Mouse (Mus musculus) intestine, embryonic 14.5 days (tissue): ENCODE data around the gene Ssbp4. TPM values are rescaled to one million over a fixed set of nuclear protein-coding genes. Genes with fewer than 3 reads are reported as not detected.
A peak's percentile ranks its signal among the peaks of the same experiment; 100 is the strongest.

Source experiments
- ATAC-seq: fragments of 200-750 bp; cut with Nextera tagmentation; replicated peaks from 2 replicates; pipeline ENCODE4 v1.8.0; 2017; ENCODE audit warnings: low read depth, moderate number of reproducible peaks, moderate TSS enrichment, moderate library complexity; ENCODE audit not compliant: low FRiP score, low TSS enrichment
- DNase-seq: peaks from one replicate; pipeline ENCODE4 v3.0.0-alpha.2; 2018; ENCODE audit warnings: low spot score
- H3K27ac ChIP-seq: fragments of 300-500 bp; sonication (generic); 2 replicates; pipeline ENCODE4 v1.5.1; 2014; ENCODE audit warnings: low read depth, mild to moderate bottlenecking, control low read depth
- H3K27me3 ChIP-seq: fragments of 300-500 bp; sonication (generic); replicated peaks from 2 replicates; pipeline ENCODE4 v1.6.1; 2014; ENCODE audit warnings: low read length, control low read depth; ENCODE audit not compliant: control insufficient read depth, insufficient read depth
- H3K36me3 ChIP-seq: fragments of 300-500 bp; sonication (generic); 2 replicates; pipeline ENCODE4 v1.6.1; 2014; ENCODE audit warnings: low read length, control low read depth; ENCODE audit not compliant: control insufficient read depth, insufficient read depth
- H3K4me1 ChIP-seq: fragments of 300-500 bp; sonication (generic); replicated peaks from 2 replicates; pipeline ENCODE4 v1.6.1; 2014; ENCODE audit warnings: low read length, control low read depth, mixed read lengths; ENCODE audit not compliant: control insufficient read depth, insufficient read depth
- H3K4me2 ChIP-seq: fragments of 300-500 bp; sonication (generic); 2 replicates; pipeline ENCODE4 v1.6.1; 2014; ENCODE audit warnings: low read length
- H3K4me3 ChIP-seq: fragments of 300-500 bp; sonication (generic); 2 replicates; pipeline ENCODE4 v1.5.1; 2014; ENCODE audit warnings: low read depth, low read length, control low read depth, mixed read lengths
- H3K9ac ChIP-seq: fragments of 300-500 bp; sonication (generic); 2 replicates; pipeline ENCODE4 v1.6.1; 2014; ENCODE audit warnings: mild to moderate bottlenecking, low read length
- H3K9me3 ChIP-seq: fragments of 300-500 bp; sonication (generic); 2 replicates; pipeline ENCODE4 v1.6.1; 2016; ENCODE audit warnings: low read length, control low read depth; ENCODE audit not compliant: control insufficient read depth
- WGBS: fragments of 180-500 bp; shearing (Covaris S2); extraction: QIAGEN DNeasy Blood & Tissue Kit; methylation state at CpG from one replicate; pipeline ENCODE4 v1.1.7; 2014; 5-methylcytosine and 5-hydroxymethylcytosine counted together
- polyA plus RNA-seq: library from polyadenylated mRNA; unstranded; fragments of >200 nt; fragmentation: Nextera tagmentation; extraction: Ambion mirVana; gene quantifications from 2 replicates; pipeline ENCODE4 v1.2.1, GENCODE M21; 2014

Ssbp4 gene
- polyA plus RNA-seq, 1 experiment from 2014 or later: 124 TPM

DNA sequence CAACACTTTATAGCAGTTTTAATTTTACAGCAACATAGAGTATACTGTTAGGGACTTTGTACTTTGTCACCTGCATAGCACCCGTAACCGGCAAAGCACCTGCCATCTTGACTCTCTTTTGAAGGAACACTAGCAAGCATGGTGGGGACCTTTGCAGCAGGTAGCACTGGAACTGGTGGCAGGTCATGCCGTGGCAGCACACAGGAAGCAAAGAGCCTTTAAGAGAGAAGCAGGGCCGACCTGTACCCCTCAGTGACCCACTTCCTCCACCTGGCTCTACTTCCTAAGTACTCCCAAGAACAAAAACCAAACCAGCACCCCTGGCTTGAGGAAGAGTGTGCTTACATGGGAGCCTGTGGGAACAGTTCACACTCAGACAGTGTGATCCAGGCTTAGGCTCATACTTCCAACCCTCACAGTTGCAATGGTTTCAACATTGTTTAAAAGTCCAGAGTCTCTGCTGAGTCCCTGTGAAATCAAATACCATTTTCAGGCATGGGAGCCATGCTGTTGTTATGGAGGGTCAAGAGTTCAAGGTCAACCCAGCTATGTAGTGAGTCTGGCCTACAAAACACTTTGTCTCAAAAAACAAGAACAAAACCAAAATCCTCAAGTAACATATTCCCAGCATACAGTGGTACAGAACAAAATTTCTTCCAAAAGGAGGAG, 53.5 kb downstream of the Ssbp4 start:
- Histone ChIP-seq H3K9ac (no peak overlapping the region), H3K4me2 (no peak overlapping the region), H3K9me3 (no peaks in the 10 kb centered on the region), H3K27me3 (no peaks in the 10 kb centered on the region), H3K36me3 (no peaks in the 10 kb centered on the region), H3K4me1 (peaks cover 18% of the 10 kb centered on the region), H3K4me3 (no peak overlapping the region), H3K27ac (no peak overlapping the region)
- WGBS: 93% methylated on average over 4 of the region's 4 CpGs
- DNase-seq: no peak
- no peak for ATAC-seq

DNA sequence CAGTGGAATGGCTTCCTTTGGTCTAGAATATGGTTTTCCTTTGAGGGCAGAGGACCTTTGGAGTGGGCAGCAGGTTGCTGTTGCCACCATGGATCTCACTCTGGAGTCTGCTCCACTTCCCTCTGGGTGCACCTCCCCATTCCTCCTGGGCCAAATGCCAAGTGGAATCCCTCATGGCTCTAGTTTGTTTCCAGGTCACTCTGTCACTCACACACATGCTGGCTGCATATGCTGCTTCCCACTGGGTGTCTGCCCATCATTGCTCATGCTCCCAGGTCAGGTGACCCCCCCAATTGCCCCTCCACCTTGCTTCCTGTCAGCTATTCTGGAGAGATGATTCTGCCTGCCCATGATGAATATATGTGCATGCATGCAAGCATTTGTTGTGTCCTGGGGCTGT, 54.9 kb downstream of the Ssbp4 start:
- no peak overlapping the region for H3K4me3 ChIP-seq
- no peaks in the 10 kb centered on the region for H3K27me3 ChIP-seq
- DNase-seq (no peak), ATAC-seq (no peak)
- H3K9me3 ChIP-seq: no peaks in the 10 kb centered on the region
- peak overlapping the region; percentile 48; the same call in 1 of the 2 replicates for H3K27ac ChIP-seq
- H3K36me3 ChIP-seq: no peaks in the 10 kb centered on the region
- H3K9ac ChIP-seq: no peak overlapping the region
- peaks cover 18% of the 10 kb centered on the region for H3K4me1 ChIP-seq
- H3K4me2 ChIP-seq: no peak overlapping the region

DNA sequence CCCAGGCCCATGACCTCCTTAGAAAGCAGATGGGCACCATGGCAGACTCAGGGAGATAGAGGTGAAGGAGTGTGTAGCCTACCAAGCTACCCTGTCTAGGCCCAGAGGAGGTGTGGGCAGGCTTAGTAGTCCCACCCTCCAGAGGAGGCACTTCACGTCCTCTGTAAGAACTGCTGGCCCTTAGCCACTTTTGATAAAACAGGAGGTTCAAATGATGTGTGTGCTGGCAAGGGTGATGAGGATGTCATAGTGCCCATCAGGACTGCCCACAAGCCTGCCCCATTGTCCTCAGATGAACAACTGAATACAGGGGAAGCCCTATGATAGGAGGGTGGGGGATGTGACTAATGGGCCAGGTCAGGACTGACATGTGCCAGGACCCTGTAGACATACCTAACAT, 55.8 kb downstream of the Ssbp4 start:
- Histone ChIP-seq H3K4me1 (peaks cover 18% of the 10 kb centered on the region), H3K27me3 (no peaks in the 10 kb centered on the region), H3K27ac (no peak overlapping the region), H3K36me3 (no peaks in the 10 kb centered on the region), H3K4me2 (no peak overlapping the region), H3K4me3 (no peak overlapping the region), H3K9ac (no peak overlapping the region), H3K9me3 (no peaks in the 10 kb centered on the region)
- ATAC-seq: no peak
- 53% methylated on average over 1 of the region's 1 CpGs for WGBS
- DNase-seq: no peak

DNA sequence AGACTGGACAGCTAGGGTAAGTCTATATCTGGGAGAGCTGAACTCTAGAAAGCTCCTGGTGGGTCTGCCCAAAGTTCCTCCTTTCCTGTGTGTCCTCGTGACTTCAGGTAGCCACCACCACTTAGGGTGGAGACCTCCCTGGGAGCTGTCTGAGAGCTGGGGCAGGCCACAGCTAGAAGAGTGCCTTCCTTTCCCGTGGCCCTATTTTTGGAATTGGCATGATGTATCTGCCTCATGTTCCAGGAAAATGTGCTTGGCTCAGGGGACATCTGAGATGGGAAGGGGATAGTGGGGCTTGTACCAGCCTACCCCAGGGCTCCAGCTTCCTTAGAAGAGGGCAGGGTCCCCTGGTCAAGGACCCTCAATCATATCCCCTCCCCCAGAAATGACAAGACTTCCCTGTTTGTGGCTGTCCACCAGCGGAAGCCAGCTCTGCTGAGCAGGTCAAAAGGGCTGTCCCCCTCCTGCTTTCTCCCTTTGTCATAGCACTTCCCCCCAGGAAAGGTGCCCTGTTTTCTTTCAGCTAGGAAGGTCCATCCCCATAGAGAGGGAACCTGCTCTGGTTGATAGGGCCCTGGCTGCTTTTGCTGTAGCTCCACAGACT, 57.0 kb downstream of the Ssbp4 start:
- no peak overlapping the region for H3K27ac ChIP-seq
- H3K27me3 ChIP-seq: no peaks in the 10 kb centered on the region
- ATAC-seq: no peak
- no peak overlapping the region for H3K4me3 ChIP-seq
- no peak overlapping the region for H3K9ac ChIP-seq
- no peak for DNase-seq
- H3K4me1 ChIP-seq: peaks cover 18% of the 10 kb centered on the region
- no peaks in the 10 kb centered on the region for H3K36me3 ChIP-seq
- H3K9me3 ChIP-seq: no peaks in the 10 kb centered on the region
- H3K4me2 ChIP-seq: no peak overlapping the region
- WGBS: 61% methylated on average over 3 of the region's 3 CpGs

DNA sequence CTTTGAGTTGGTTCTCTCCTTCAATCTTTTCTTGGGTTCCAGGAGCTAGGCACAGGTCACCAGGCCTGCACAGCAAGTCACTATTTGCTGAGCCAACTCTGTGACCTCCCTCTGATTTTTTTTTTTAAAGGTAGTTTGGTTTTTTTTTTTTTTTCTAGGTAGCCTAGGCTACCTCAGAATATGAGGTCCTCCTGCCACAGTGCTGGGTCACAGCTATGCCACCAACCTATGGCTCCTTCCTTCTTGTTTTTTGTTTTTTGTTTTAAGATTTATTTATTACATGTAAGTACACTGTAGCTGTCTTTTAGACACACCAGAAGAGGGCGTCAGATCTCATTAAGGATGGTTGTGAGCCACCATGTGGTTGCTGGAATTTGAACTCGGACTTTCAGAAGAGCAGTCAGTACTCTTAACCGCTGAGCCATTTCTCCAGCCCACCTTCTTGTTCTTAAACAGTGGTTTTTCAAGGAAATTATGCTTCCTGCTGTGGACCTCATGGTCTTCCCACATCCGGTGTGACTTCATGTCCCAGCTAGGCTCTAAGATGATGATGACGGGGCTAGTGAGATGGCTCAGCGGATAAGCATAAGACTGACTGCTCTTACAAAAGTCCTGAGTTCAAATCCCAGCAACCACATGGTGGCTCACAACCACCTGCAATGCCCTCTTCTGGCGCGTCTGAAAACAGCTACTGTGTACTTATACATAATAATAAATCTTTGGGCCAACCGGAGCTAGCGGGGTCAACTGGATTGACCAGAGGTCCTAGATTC, 59.1 kb downstream of the Ssbp4 start:
- peaks cover 18% of the 10 kb centered on the region for H3K4me1 ChIP-seq
- no peaks in the 10 kb centered on the region for H3K9me3 ChIP-seq
- H3K4me3 ChIP-seq: no peak overlapping the region
- H3K4me2 ChIP-seq: no peak overlapping the region
- no peak overlapping the region for H3K27ac ChIP-seq
- no peaks in the 10 kb centered on the region for H3K27me3 ChIP-seq
- no peak for ATAC-seq
- H3K9ac ChIP-seq: no peak overlapping the region
- no peaks in the 10 kb centered on the region for H3K36me3 ChIP-seq
- DNase-seq: no peak
- 92% methylated on average over 10 of the region's 10 CpGs for WGBS

DNA sequence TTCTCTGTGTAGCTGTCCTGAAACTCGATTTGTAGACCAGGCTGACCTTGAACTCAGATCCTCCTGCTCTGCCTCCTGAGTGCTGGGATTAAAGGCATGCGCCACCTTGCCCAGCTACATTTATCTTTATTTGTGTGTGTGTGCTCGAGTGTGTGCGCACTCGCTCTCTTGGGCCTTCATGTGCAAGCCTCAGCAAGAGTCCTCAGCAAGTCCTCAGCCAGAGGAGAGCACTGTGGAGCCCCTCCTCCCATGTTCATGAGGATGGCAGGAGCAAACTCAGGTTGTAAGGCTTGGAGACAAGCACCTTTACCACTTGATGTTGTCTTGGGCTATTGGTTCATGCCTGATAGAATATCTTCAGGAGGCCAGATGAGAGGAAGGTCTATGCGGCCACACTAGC, 60.9 kb downstream of the Ssbp4 start:
- ATAC-seq (no peak), DNase-seq (no peak)
- H3K4me1 ChIP-seq: peaks cover 13% of the 10 kb centered on the region
- no peaks in the 10 kb centered on the region for H3K36me3 ChIP-seq
- H3K9me3 ChIP-seq: no peaks in the 10 kb centered on the region
- H3K4me3 ChIP-seq: no peak overlapping the region
- no peak overlapping the region for H3K9ac ChIP-seq
- no peak overlapping the region for H3K4me2 ChIP-seq
- no peak overlapping the region for H3K27ac ChIP-seq
- WGBS: 89% methylated on average over 6 of the region's 6 CpGs
- no peaks in the 10 kb centered on the region for H3K27me3 ChIP-seq

Other genes starting within 250 kb of the Ssbp4 start
- gene Comp, start 235.3 kb downstream of the Ssbp4 start, polyA plus RNA-seq: 0.44 and 0.77 TPM in 2 replicates
- 18.0 and 23.4 TPM in 2 replicates for gene Crtc1, start 169.3 kb downstream of the Ssbp4 start, polyA plus RNA-seq
- gene Klhl26, start 131.9 kb downstream of the Ssbp4 start, polyA plus RNA-seq: 19.5 and 21.2 TPM in 2 replicates
- 3.7 and 5.1 TPM in 2 replicates for gene Tmem59l, start 121.5 kb downstream of the Ssbp4 start, polyA plus RNA-seq
- 1.4 and 1.9 TPM in 2 replicates for gene Crlf1, start 115.7 kb downstream of the Ssbp4 start, polyA plus RNA-seq
- gene Rex1bd, start 102.1 kb downstream of the Ssbp4 start, polyA plus RNA-seq: 130 and 136 TPM in 2 replicates
- 1,195 and 1,247 TPM in 2 replicates for gene Uba52, start 98.1 kb downstream of the Ssbp4 start, polyA plus RNA-seq
- gene Fkbp8, start 81.1 kb downstream of the Ssbp4 start, polyA plus RNA-seq: 271 and 278 TPM in 2 replicates
- gene Kxd1, start 80.9 kb downstream of the Ssbp4 start, polyA plus RNA-seq: 71.1 and 77.6 TPM in 2 replicates
- 16.6 and 18.5 TPM in 2 replicates for gene Ell, start 69.4 kb downstream of the Ssbp4 start, polyA plus RNA-seq
- gene Isyna1, start 14.5 kb downstream of the Ssbp4 start, polyA plus RNA-seq: 86.8 and 106 TPM in 2 replicates
- gene Lrrc25, start 7.3 kb upstream of the Ssbp4 start, polyA plus RNA-seq: 1.2 and 2.0 TPM in 2 replicates
- 0.55 and 1.1 TPM in 2 replicates for gene Gdf15, start 23.6 kb upstream of the Ssbp4 start, polyA plus RNA-seq
- 65.5 and 65.9 TPM in 2 replicates for gene Pgpep1, start 51.5 kb upstream of the Ssbp4 start, polyA plus RNA-seq
- gene Lsm4, start 64.4 kb upstream of the Ssbp4 start, polyA plus RNA-seq: 290 and 307 TPM in 2 replicates
- 94.0 and 114 TPM in 2 replicates for gene Jund, start 90.1 kb upstream of the Ssbp4 start, polyA plus RNA-seq
- 0.05 TPM in 2 replicates for gene Iqcn, start 94.6 kb upstream of the Ssbp4 start, polyA plus RNA-seq
- gene Gm3336, start 109.7 kb upstream of the Ssbp4 start, polyA plus RNA-seq: 0.67 and 0.88 TPM in 2 replicates
- 0.39 and 0.42 TPM in 2 replicates for gene Pde4c, start 114.8 kb upstream of the Ssbp4 start, polyA plus RNA-seq
- 27.7 and 28.6 TPM in 2 replicates for gene Rab3a, start 145.8 kb upstream of the Ssbp4 start, polyA plus RNA-seq
- gene Mpv17l2, start 152.1 kb upstream of the Ssbp4 start, polyA plus RNA-seq: 58.6 and 59.9 TPM in 2 replicates
- 40.7 and 47.3 TPM in 2 replicates for gene Pik3r2, start 167.8 kb upstream of the Ssbp4 start, polyA plus RNA-seq
- 13.1 and 16.7 TPM in 2 replicates for gene Mast3, start 196.2 kb upstream of the Ssbp4 start, polyA plus RNA-seq
- 0.24 and 0.35 TPM in 2 replicates for gene Il12rb1, start 199.6 kb upstream of the Ssbp4 start, polyA plus RNA-seq
- gene Arrdc2, start 230.8 kb upstream of the Ssbp4 start, polyA plus RNA-seq: 7.3 and 7.9 TPM in 2 replicates